Mouse (Mus musculus) embryonic fibroblast, embryonic 13.5 days (primary cell): ENCODE measurements at regions not wholly inside any gene's neighbourhood (a gene's known extent, or its start where the extent isn't known, plus 50 kb on each side); places are given as distances from the start of the nearest gene placed in this dataset.

Experiments used
- H3K27ac ChIP-seq: 2 replicates; pipeline ENCODE4 v1.5.1; 2012; ENCODE audit warnings: low read length, control low read depth, inconsistent platforms; ENCODE audit not compliant: insufficient read depth
- H3K4me1 ChIP-seq: 2 replicates; pipeline ENCODE4 v1.6.1; 2011; ENCODE audit warnings: low read length; ENCODE audit not compliant: control insufficient read depth, insufficient read depth
- H3K4me3 ChIP-seq: 2 replicates; pipeline ENCODE4 v1.5.1; 2011; ENCODE audit warnings: mild to moderate bottlenecking, control low read depth, low read length; ENCODE audit not compliant: insufficient read depth
- CTCF ChIP-seq: IDR thresholded peaks from 2 replicates; pipeline ENCODE4 v1.5.1; 2011; ENCODE audit warnings: mild to moderate bottlenecking, control low read depth, low read length, moderate library complexity, borderline replicate concordance; ENCODE audit not compliant: insufficient read depth
- POLR2A ChIP-seq: IDR thresholded peaks from 2 replicates; pipeline ENCODE4 v1.6.1; 2011; ENCODE audit warnings: low read depth, mild to moderate bottlenecking, control low read depth, low read length, moderate library complexity

- Histone ChIP-seq H3K4me1 (no peaks in the 10 kb centered on the region), H3K27ac (no peak overlapping the region), H3K4me3 (no peak overlapping the region)
- TF ChIP-seq CTCF (no peak), POLR2A (no peak)
Measured at GRCm38 (mm10) chr16:95929700-95930435, 60.9 kb downstream of the Psmg1 start.

GRCm38 (mm10) chr16:95928290-95929260, 62.2 kb downstream of the Psmg1 start:
- no peak for TF ChIP-seq POLR2A
- no peak for TF ChIP-seq CTCF
- no peak overlapping the region for H3K27ac ChIP-seq
- no peak overlapping the region for H3K4me3 ChIP-seq
- H3K4me1 ChIP-seq = no peaks in the 10 kb centered on the region

- H3K4me3 ChIP-seq = no peak overlapping the region
- no peak for TF ChIP-seq POLR2A
- no peak for TF ChIP-seq CTCF
- no peak overlapping the region for H3K27ac ChIP-seq
- H3K4me1 ChIP-seq = no peaks in the 10 kb centered on the region
Measured at GRCm38 (mm10) chr16:95926558-95926957, 64.2 kb downstream of the Psmg1 start.

- H3K4me1 ChIP-seq = no peaks in the 10 kb centered on the region
Measured at GRCm38 (mm10) chr16:95924716-95925115, 66.0 kb downstream of the Psmg1 start.

GRCm38 (mm10) chr16:95923991-95924390, 66.8 kb downstream of the Psmg1 start:
- no peak overlapping the region for H3K27ac ChIP-seq
- H3K4me3 ChIP-seq = no peak overlapping the region
- no peak for TF ChIP-seq CTCF
- no peak for TF ChIP-seq POLR2A
- H3K4me1 ChIP-seq = no peaks in the 10 kb centered on the region

More at GRCm38 (mm10) chr16:95924716-95925115, 66.0 kb downstream of the Psmg1 start:
- TF ChIP-seq POLR2A (no peak), CTCF (no peak)
- no peak overlapping the region for H3K27ac ChIP-seq
- no peak overlapping the region for H3K4me3 ChIP-seq

- H3K4me3 ChIP-seq = no peak overlapping the region
- TF ChIP-seq POLR2A (no peak), CTCF (no peak)
- H3K4me1 ChIP-seq = no peaks in the 10 kb centered on the region
- H3K27ac ChIP-seq = no peak overlapping the region
Measured at GRCm38 (mm10) chr16:95922369-95922934, 68.3 kb downstream of the Psmg1 start.

GRCm38 (mm10) chr16:95921169-95921568, 69.6 kb downstream of the Psmg1 start:
- Histone ChIP-seq H3K27ac (no peak overlapping the region), H3K4me3 (no peak overlapping the region), H3K4me1 (no peaks in the 10 kb centered on the region)
- TF ChIP-seq CTCF = no peak

GRCm38 (mm10) chr16:95918651-95919425, 71.9 kb downstream of the Psmg1 start:
- TF ChIP-seq CTCF = no peak
- no peak for TF ChIP-seq POLR2A
- Histone ChIP-seq H3K4me3 (no peak overlapping the region), H3K27ac (no peak overlapping the region), H3K4me1 (no peaks in the 10 kb centered on the region)

GRCm38 (mm10) chr16:95917635-95918407, 72.9 kb downstream of the Psmg1 start:
- TF ChIP-seq POLR2A (no peak), CTCF (no peak)
- no peaks in the 10 kb centered on the region for H3K4me1 ChIP-seq
- no peak overlapping the region for H3K4me3 ChIP-seq
- no peak overlapping the region for H3K27ac ChIP-seq
